Mouse (Mus musculus) thymus, adult 2 months (tissue): ENCODE results near the gene Mtr.

Source experiments
- CTCF ChIP-seq: fragments of 200-500 bp; IDR thresholded peaks from 2 replicates; pipeline ENCODE4 v1.5.1; 2012; ENCODE audit warnings: mild to moderate bottlenecking, control low read depth, low read length, moderate library complexity, borderline replicate concordance; ENCODE audit not compliant: control insufficient read depth, poor library complexity, insufficient read depth; ENCODE audit errors: extremely low read depth
- POLR2A ChIP-seq: fragments of 200-500 bp; IDR thresholded peaks from 2 replicates; pipeline ENCODE4 v1.6.1; 2012; ENCODE audit warnings: mild to moderate bottlenecking, low read length, control low read depth, moderate library complexity; ENCODE audit not compliant: control insufficient read depth, poor library complexity, insufficient read depth; ENCODE audit errors: extremely low read depth

- TF ChIP-seq POLR2A (no peak), CTCF (no peak)
These were observed 8.6 kb downstream of the Mtr start for GRCm38 (mm10) chr13:12249195-12249898.
